Mouse (Mus musculus): ENCODE data around the gene Secisbp2l. TPM values are rescaled to one million over a fixed set of nuclear protein-coding genes. Genes with fewer than 3 reads are reported as not detected.

Gene Secisbp2l
- total and polyA plus RNA-seq, 2 experiments from 2014 or later = 29.2 to 57.9 TPM

GRCm38 (mm10) chr2:125790242-125790641 lies 7.6 kb upstream of the Secisbp2l start:
- no peak for ATAC-seq (ENCODE audit: low FRiP score)
- Histone ChIP-seq H3K4me1 (ENCODE audit: insufficient read depth, low read length) (no peaks in the 10 kb centered on the region), H3K9me3 (ENCODE audit: low read length) (no peaks in the 10 kb centered on the region), H3K36me3 (ENCODE audit: insufficient read depth, low read length) (no peaks in the 10 kb centered on the region), H3K9ac (replicated peaks; ENCODE audit: low read length, poor library complexity, severe bottlenecking) (no peak overlapping the region), H3K4me2 (ENCODE audit: low read depth, low read length, poor library complexity, severe bottlenecking) (no peak overlapping the region), H3K4me3 (ENCODE audit: low read depth, low read length) (no peak overlapping the region), H3K27me3 (ENCODE audit: insufficient read depth, low read length) (no peaks in the 10 kb centered on the region), H3K27ac (ENCODE audit: low read depth, low read length) (no peak overlapping the region)
- no peak for DNase-seq (ENCODE audit: low spot score)
- 88% methylated on average over 4 of the region's 4 CpGs for WGBS
- TF ChIP-seq CTCF (IDR thresholded peaks at IDR 0.05) = no peak

GRCm38 (mm10) chr2:125789265-125789664 lies 6.6 kb upstream of the Secisbp2l start:
- Histone ChIP-seq H3K9ac (replicated peaks; ENCODE audit: low read length, poor library complexity, severe bottlenecking) (no peak overlapping the region), H3K27me3 (ENCODE audit: insufficient read depth, low read length) (no peaks in the 10 kb centered on the region), H3K4me1 (ENCODE audit: insufficient read depth, low read length) (no peaks in the 10 kb centered on the region), H3K9me3 (ENCODE audit: low read length) (no peaks in the 10 kb centered on the region), H3K4me2 (ENCODE audit: low read depth, low read length, poor library complexity, severe bottlenecking) (no peak overlapping the region), H3K27ac (ENCODE audit: low read depth, low read length) (no peak overlapping the region), H3K4me3 (ENCODE audit: low read depth, low read length) (no peak overlapping the region), H3K36me3 (ENCODE audit: insufficient read depth, low read length) (no peaks in the 10 kb centered on the region)
- WGBS = 81% methylated on average over 5 of the region's 5 CpGs
- DNase-seq (ENCODE audit: low spot score) = no peak
- ATAC-seq (ENCODE audit: low FRiP score) = no peak
- TF ChIP-seq CTCF (IDR thresholded peaks at IDR 0.05) = no peak

DNA sequence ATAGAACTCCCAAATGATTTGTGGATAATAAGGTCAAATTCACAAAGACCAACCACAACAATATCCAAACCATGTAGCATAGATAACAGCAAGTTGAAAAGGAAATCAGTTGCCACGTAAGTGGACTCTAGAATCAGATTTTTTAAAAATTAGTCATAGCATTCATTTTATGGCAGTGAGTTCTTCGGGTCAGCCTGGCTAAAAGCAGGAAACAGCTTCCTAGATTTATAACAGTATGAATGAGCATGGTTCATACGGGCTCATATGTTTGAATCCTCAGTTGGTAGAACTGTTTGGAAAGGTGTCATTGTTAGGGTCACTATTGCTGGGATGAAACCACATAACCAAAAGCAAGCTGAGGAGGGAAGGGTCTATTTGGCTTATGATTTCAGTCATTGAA lies 6.1 kb upstream of the Secisbp2l start:
- Histone ChIP-seq H3K27me3 (ENCODE audit: insufficient read depth, low read length) (no peaks in the 10 kb centered on the region), H3K4me2 (ENCODE audit: low read depth, low read length, poor library complexity, severe bottlenecking) (no peak overlapping the region), H3K4me1 (ENCODE audit: insufficient read depth, low read length) (no peaks in the 10 kb centered on the region), H3K36me3 (ENCODE audit: insufficient read depth, low read length) (no peaks in the 10 kb centered on the region), H3K4me3 (ENCODE audit: low read depth, low read length) (no peak overlapping the region), H3K27ac (ENCODE audit: low read depth, low read length) (no peak overlapping the region), H3K9me3 (ENCODE audit: low read length) (no peaks in the 10 kb centered on the region), H3K9ac (replicated peaks; ENCODE audit: low read length, poor library complexity, severe bottlenecking) (no peak overlapping the region)
- no peak for TF ChIP-seq CTCF (IDR thresholded peaks at IDR 0.05)
- 85% methylated on average over 3 of the region's 3 CpGs for WGBS
- DNase-seq (ENCODE audit: low spot score) (no peak), ATAC-seq (ENCODE audit: low FRiP score) (no peak)

- Histone ChIP-seq H3K4me3 (ENCODE audit: low read depth, low read length) (no peak overlapping the region), H3K9me3 (ENCODE audit: low read length) (no peaks in the 10 kb centered on the region), H3K4me1 (ENCODE audit: insufficient read depth, low read length) (no peaks in the 10 kb centered on the region), H3K9ac (replicated peaks; ENCODE audit: low read length, poor library complexity, severe bottlenecking) (no peak overlapping the region), H3K27me3 (ENCODE audit: insufficient read depth, low read length) (no peaks in the 10 kb centered on the region), H3K4me2 (ENCODE audit: low read depth, low read length, poor library complexity, severe bottlenecking) (no peak overlapping the region), H3K27ac (ENCODE audit: low read depth, low read length) (no peak overlapping the region), H3K36me3 (ENCODE audit: insufficient read depth, low read length) (no peaks in the 10 kb centered on the region)
- TF ChIP-seq CTCF (IDR thresholded peaks at IDR 0.05) = no peak
- no peak for ATAC-seq (ENCODE audit: low FRiP score)
- no peak for DNase-seq (ENCODE audit: low spot score)
Measured at GRCm38 (mm10) chr2:125788351-125788750, 5.7 kb upstream of the Secisbp2l start.

- H3K4me2 ChIP-seq (ENCODE audit: low read depth, low read length, poor library complexity, severe bottlenecking) = no peak overlapping the region
- no peak overlapping the region for H3K4me3 ChIP-seq (ENCODE audit: low read depth, low read length)
- no peak overlapping the region for H3K9ac ChIP-seq (replicated peaks; ENCODE audit: low read length, poor library complexity, severe bottlenecking)
- no peak for DNase-seq (ENCODE audit: low spot score)
- no peaks in the 10 kb centered on the region for H3K9me3 ChIP-seq (ENCODE audit: low read length)
- H3K27ac ChIP-seq (ENCODE audit: low read depth, low read length) = no peak overlapping the region
- TF ChIP-seq CTCF (IDR thresholded peaks at IDR 0.05) = no peak
- no peaks in the 10 kb centered on the region for H3K36me3 ChIP-seq (ENCODE audit: insufficient read depth, low read length)
- WGBS = 70% methylated on average over 4 of the region's 4 CpGs
- no peak for ATAC-seq (ENCODE audit: low FRiP score)
- H3K27me3 ChIP-seq (ENCODE audit: insufficient read depth, low read length) = no peaks in the 10 kb centered on the region
- peaks cover 11% of the 10 kb centered on the region for H3K4me1 ChIP-seq (ENCODE audit: insufficient read depth, low read length)
Measured at GRCm38 (mm10) chr2:125785021-125785420, 2.4 kb upstream of the Secisbp2l start.

GRCm38 (mm10) chr2:125784392-125784791 lies 1.7 kb upstream of the Secisbp2l start:
- H3K9me3 ChIP-seq (ENCODE audit: low read length) = no peaks in the 10 kb centered on the region
- no peaks in the 10 kb centered on the region for H3K36me3 ChIP-seq (ENCODE audit: insufficient read depth, low read length)
- ATAC-seq (ENCODE audit: low FRiP score) (no peak), DNase-seq (ENCODE audit: low spot score) (no peak)
- TF ChIP-seq CTCF (IDR thresholded peaks at IDR 0.05) = no peak
- 75% methylated on average over 4 of the region's 4 CpGs for WGBS
- H3K27me3 ChIP-seq (ENCODE audit: insufficient read depth, low read length) = no peaks in the 10 kb centered on the region
- H3K4me2 ChIP-seq (ENCODE audit: low read depth, low read length, poor library complexity, severe bottlenecking) = no peak overlapping the region
- no peak overlapping the region for H3K27ac ChIP-seq (ENCODE audit: low read depth, low read length)
- H3K9ac ChIP-seq (replicated peaks; ENCODE audit: low read length, poor library complexity, severe bottlenecking) = no peak overlapping the region
- no peak overlapping the region for H3K4me3 ChIP-seq (ENCODE audit: low read depth, low read length)
- peaks cover 11% of the 10 kb centered on the region for H3K4me1 ChIP-seq (ENCODE audit: insufficient read depth, low read length)

All from midbrain, postnatal 0 days (tissue).